Mouse (Mus musculus) hindbrain, embryonic 13.5 days (tissue): Measurements from ENCODE around the gene Klf12. TPM values are rescaled to one million over a fixed set of nuclear protein-coding genes. Genes with fewer than 3 reads are reported as not detected.

ENCODE experiments used
- ATAC-seq: fragments of 200-750 bp; cut with Nextera tagmentation; 2 replicates; pipeline ENCODE4 v1.8.0; 2017; ENCODE audit warnings: moderate TSS enrichment; ENCODE audit not compliant: low FRiP score
- H3K27ac ChIP-seq: fragments of 300-500 bp; sonication (generic); 2 replicates; pipeline ENCODE4 v1.5.1; 2015; ENCODE audit warnings: inconsistent platforms, mild to moderate bottlenecking, moderate library complexity
- H3K27me3 ChIP-seq: fragments of 300-500 bp; sonication (generic); 2 replicates; pipeline ENCODE4 v1.6.1; 2015; ENCODE audit warnings: mild to moderate bottlenecking, inconsistent platforms
- H3K36me3 ChIP-seq: fragments of 300-500 bp; sonication (generic); 2 replicates; pipeline ENCODE4 v1.6.1; 2015; ENCODE audit warnings: mild to moderate bottlenecking, inconsistent platforms
- H3K4me1 ChIP-seq: fragments of 300-500 bp; sonication (generic); replicated peaks from 2 replicates; pipeline ENCODE4 v1.6.1; 2015; ENCODE audit warnings: inconsistent platforms
- H3K4me2 ChIP-seq: fragments of 300-500 bp; sonication (generic); 2 replicates; pipeline ENCODE4 v1.6.1; 2015; ENCODE audit warnings: inconsistent platforms, mild to moderate bottlenecking, moderate library complexity
- H3K4me3 ChIP-seq: fragments of 300-500 bp; sonication (generic); 2 replicates; pipeline ENCODE4 v1.5.1; 2015; ENCODE audit warnings: mild to moderate bottlenecking, inconsistent platforms
- H3K9ac ChIP-seq: fragments of 300-500 bp; sonication (generic); 2 replicates; pipeline ENCODE4 v1.6.1; 2015; ENCODE audit warnings: mild to moderate bottlenecking, inconsistent platforms
- H3K9me3 ChIP-seq: fragments of 300-500 bp; sonication (generic); 2 replicates; pipeline ENCODE4 v1.6.1; 2016; ENCODE audit warnings: inconsistent platforms
- WGBS: fragments of 180-500 bp; shearing (Covaris S2); methylation state at CpG from one replicate; pipeline ENCODE4 v1.1.7; 2015; 5-methylcytosine and 5-hydroxymethylcytosine counted together
- polyA plus RNA-seq: library from polyadenylated mRNA; unstranded; fragments of >200 nt; fragmentation: Nextera tagmentation; extraction: Ambion mirVana; gene quantifications from 2 replicates; pipeline ENCODE4 v1.2.1, GENCODE M21; 2015

Gene Klf12
- polyA plus RNA-seq, 1 experiment from 2014 or later, result 49.0 TPM

GRCm38 (mm10) chr14:99967920-99968319 is 316.6 kb downstream of the Klf12 start:
- H3K4me1 ChIP-seq, result peaks cover 4% of the 10 kb centered on the region
- ATAC-seq, result no peak

GRCm38 (mm10) chr14:99960500-99961229 is 323.8 kb downstream of the Klf12 start:
- H3K9ac ChIP-seq, result no peak overlapping the region
- no peak for ATAC-seq
- H3K36me3 ChIP-seq, result no peaks in the 10 kb centered on the region
- H3K9me3 ChIP-seq, result peaks cover 6% of the 10 kb centered on the region; the same call in 1 of the 2 replicates
- 90% methylated on average over 10 of the region's 10 CpGs for WGBS
- H3K4me1 ChIP-seq, result no peaks in the 10 kb centered on the region
- no peaks in the 10 kb centered on the region for H3K27me3 ChIP-seq
- H3K27ac ChIP-seq, result no peak overlapping the region
- H3K4me2 ChIP-seq, result no peak overlapping the region
- H3K4me3 ChIP-seq, result no peak overlapping the region

More at GRCm38 (mm10) chr14:99967920-99968319, 316.6 kb downstream of the Klf12 start:
- Histone ChIP-seq H3K27ac (0 out of 2 replicates have a peak overlapping the region, but pooled peaks have one; percentile 23), H3K9ac (no peak overlapping the region), H3K36me3 (no peaks in the 10 kb centered on the region), H3K9me3 (peaks cover 4% of the 10 kb centered on the region; the same call in 1 of the 2 replicates), H3K27me3 (no peaks in the 10 kb centered on the region), H3K4me2 (no peak overlapping the region), H3K4me3 (no peak overlapping the region)
- 64% methylated on average over 4 of the region's 4 CpGs for WGBS

GRCm38 (mm10) chr14:99955133-99955532 is 329.3 kb downstream of the Klf12 start:
- no peaks in the 10 kb centered on the region for H3K36me3 ChIP-seq
- WGBS, result 93% methylated on average over 4 of the region's 4 CpGs
- no peak overlapping the region for H3K4me3 ChIP-seq
- no peak overlapping the region for H3K9ac ChIP-seq
- no peaks in the 10 kb centered on the region for H3K9me3 ChIP-seq
- no peaks in the 10 kb centered on the region for H3K4me1 ChIP-seq
- no peak overlapping the region for H3K27ac ChIP-seq
- no peaks in the 10 kb centered on the region for H3K27me3 ChIP-seq
- ATAC-seq, result no peak
- H3K4me2 ChIP-seq, result no peak overlapping the region

- H3K4me1 ChIP-seq, result peaks cover 38% of the 10 kb centered on the region
- H3K4me2 ChIP-seq, result no peak overlapping the region
- WGBS, result 43% methylated on average over 17 of the region's 17 CpGs
- H3K36me3 ChIP-seq, result no peaks in the 10 kb centered on the region
- no peaks in the 10 kb centered on the region for H3K27me3 ChIP-seq
- peak overlapping the region; percentile 87 for H3K27ac ChIP-seq
- H3K4me3 ChIP-seq, result no peak overlapping the region
- no peaks in the 10 kb centered on the region for H3K9me3 ChIP-seq
- ATAC-seq, result peak; percentile 80
- 0 out of 2 replicates have a peak overlapping the region, but pooled peaks have one; percentile 13 for H3K9ac ChIP-seq
These were observed 340.0 kb downstream of the Klf12 start for GRCm38 (mm10) chr14:99944221-99945108.

GRCm38 (mm10) chr14:99943156-99943555 is 341.3 kb downstream of the Klf12 start:
- H3K4me1 ChIP-seq, result peaks cover 38% of the 10 kb centered on the region
- H3K36me3 ChIP-seq, result 0 out of 2 replicates have a peak, but pooled peaks cover 4% of the 10 kb centered on the region
- peak overlapping the region; percentile 22 for H3K4me2 ChIP-seq
- 20% methylated on average over 8 of the region's 8 CpGs for WGBS
- H3K27me3 ChIP-seq, result no peaks in the 10 kb centered on the region
- peak overlapping the region; percentile 87 for H3K27ac ChIP-seq
- H3K4me3 ChIP-seq, result no peak overlapping the region
- no peaks in the 10 kb centered on the region for H3K9me3 ChIP-seq
- 0 out of 2 replicates have a peak overlapping the region, but pooled peaks have one; percentile 29 for H3K9ac ChIP-seq
- ATAC-seq, result peak; percentile 80

- no peak overlapping the region for H3K27ac ChIP-seq
- H3K9me3 ChIP-seq, result no peaks in the 10 kb centered on the region
- 84% methylated on average over 5 of the region's 5 CpGs for WGBS
- H3K4me1 ChIP-seq, result peaks cover 11% of the 10 kb centered on the region; the same call in 1 of the 2 replicates
- ATAC-seq, result no peak
- H3K4me2 ChIP-seq, result no peak overlapping the region
- H3K36me3 ChIP-seq, result 0 out of 2 replicates have a peak, but pooled peaks cover under 1% of the 10 kb centered on the region
- no peaks in the 10 kb centered on the region for H3K27me3 ChIP-seq
- H3K9ac ChIP-seq, result no peak overlapping the region
- H3K4me3 ChIP-seq, result no peak overlapping the region
These were observed 351.0 kb downstream of the Klf12 start for GRCm38 (mm10) chr14:99933456-99933855.

- Histone ChIP-seq H3K4me3 (no peak overlapping the region), H3K9ac (no peak overlapping the region), H3K27ac (no peak overlapping the region), H3K4me1 (peaks cover 11% of the 10 kb centered on the region; the same call in 1 of the 2 replicates), H3K4me2 (no peak overlapping the region), H3K9me3 (no peaks in the 10 kb centered on the region), H3K27me3 (no peaks in the 10 kb centered on the region), H3K36me3 (no peaks in the 10 kb centered on the region)
- WGBS, result 7% methylated on average over 4 of the region's 4 CpGs
- ATAC-seq, result peak; percentile 69; the same call in 1 of the 2 replicates
These were observed 352.6 kb downstream of the Klf12 start for GRCm38 (mm10) chr14:99931879-99932278.

GRCm38 (mm10) chr14:99911912-99912311 is 372.6 kb downstream of the Klf12 start:
- ATAC-seq, result no peak
- WGBS, result 68% methylated on average over 3 of the region's 3 CpGs
- Histone ChIP-seq H3K4me1 (no peaks in the 10 kb centered on the region), H3K4me3 (no peak overlapping the region), H3K4me2 (no peak overlapping the region), H3K27ac (no peak overlapping the region), H3K9ac (no peak overlapping the region), H3K36me3 (no peaks in the 10 kb centered on the region), H3K9me3 (no peaks in the 10 kb centered on the region), H3K27me3 (no peaks in the 10 kb centered on the region)

- WGBS, result 66% methylated on average over 3 of the region's 5 CpGs
- Histone ChIP-seq H3K4me1 (no peaks in the 10 kb centered on the region), H3K9ac (no peak overlapping the region), H3K36me3 (no peaks in the 10 kb centered on the region), H3K4me2 (no peak overlapping the region), H3K27me3 (no peaks in the 10 kb centered on the region), H3K27ac (no peak overlapping the region), H3K9me3 (no peaks in the 10 kb centered on the region), H3K4me3 (no peak overlapping the region)
- ATAC-seq, result no peak
These were observed 373.6 kb downstream of the Klf12 start for GRCm38 (mm10) chr14:99910876-99911275.

GRCm38 (mm10) chr14:99900902-99901301 is 383.6 kb downstream of the Klf12 start:
- Histone ChIP-seq H3K9me3 (no peaks in the 10 kb centered on the region), H3K27ac (no peak overlapping the region), H3K36me3 (no peaks in the 10 kb centered on the region), H3K4me1 (no peaks in the 10 kb centered on the region), H3K4me2 (no peak overlapping the region), H3K27me3 (no peaks in the 10 kb centered on the region), H3K4me3 (no peak overlapping the region), H3K9ac (no peak overlapping the region)
- WGBS, result 95% methylated on average over 3 of the region's 3 CpGs
- ATAC-seq, result no peak

GRCm38 (mm10) chr14:99898861-99899260 is 385.6 kb downstream of the Klf12 start:
- Histone ChIP-seq H3K27me3 (no peaks in the 10 kb centered on the region), H3K27ac (no peak overlapping the region), H3K9ac (no peak overlapping the region), H3K36me3 (no peaks in the 10 kb centered on the region), H3K4me2 (no peak overlapping the region), H3K4me1 (no peaks in the 10 kb centered on the region), H3K9me3 (no peaks in the 10 kb centered on the region), H3K4me3 (no peak overlapping the region)
- 77% methylated on average over 3 of the region's 3 CpGs for WGBS
- ATAC-seq, result no peak

GRCm38 (mm10) chr14:99894708-99895383 is 389.6 kb downstream of the Klf12 start:
- H3K4me1 ChIP-seq, result no peaks in the 10 kb centered on the region
- H3K27me3 ChIP-seq, result no peaks in the 10 kb centered on the region
- peak; percentile 68 for ATAC-seq
- H3K27ac ChIP-seq, result no peak overlapping the region
- no peaks in the 10 kb centered on the region for H3K9me3 ChIP-seq
- H3K9ac ChIP-seq, result no peak overlapping the region
- no peaks in the 10 kb centered on the region for H3K36me3 ChIP-seq
- H3K4me2 ChIP-seq, result no peak overlapping the region
- 22% methylated on average over 7 of the region's 7 CpGs for WGBS
- H3K4me3 ChIP-seq, result no peak overlapping the region
